Mouse (Mus musculus) stomach, postnatal 0 days (tissue): ENCODE measurements at regions not wholly inside any gene's neighbourhood (a gene's known extent, or its start where the extent isn't known, plus 50 kb on each side); places are given as distances from the start of the nearest gene placed in this dataset.

Source experiments
- ATAC-seq: fragments of 200-750 bp; cut with Nextera tagmentation; 2 replicates; pipeline ENCODE4 v1.8.0; 2017; ENCODE audit not compliant: low FRiP score, low TSS enrichment
- DNase-seq: peaks from one replicate; pipeline ENCODE4 v3.0.0-alpha.2; 2016; ENCODE audit warnings: low spot score
- H3K27ac ChIP-seq: fragments of 300-500 bp; sonication (generic); replicated peaks from 2 replicates; pipeline ENCODE4 v1.5.1; 2014; ENCODE audit warnings: mild to moderate bottlenecking, control low read depth
- H3K27me3 ChIP-seq: fragments of 300-500 bp; sonication (generic); 2 replicates; pipeline ENCODE4 v1.6.1; 2014; ENCODE audit warnings: low read length; ENCODE audit not compliant: control insufficient read depth, insufficient read depth
- H3K36me3 ChIP-seq: fragments of 300-500 bp; sonication (generic); 2 replicates; pipeline ENCODE4 v1.6.1; 2014; ENCODE audit warnings: low read length, mixed read lengths; ENCODE audit not compliant: control insufficient read depth, insufficient read depth
- H3K4me1 ChIP-seq: fragments of 300-500 bp; sonication (generic); replicated peaks from 2 replicates; pipeline ENCODE4 v1.6.1; 2014; ENCODE audit warnings: antibody characterized with exemption; ENCODE audit not compliant: control insufficient read depth, insufficient read depth
- H3K4me2 ChIP-seq: fragments of 300-500 bp; sonication (generic); replicated peaks from 2 replicates; pipeline ENCODE4 v1.6.1; 2014; ENCODE audit warnings: low read depth, mild to moderate bottlenecking, control low read depth, moderate library complexity
- H3K4me3 ChIP-seq: fragments of 300-500 bp; sonication (generic); 2 replicates; pipeline ENCODE4 v1.5.1; 2014; ENCODE audit warnings: low read depth, low read length, control low read depth
- H3K9ac ChIP-seq: fragments of 300-500 bp; sonication (generic); 2 replicates; pipeline ENCODE4 v1.6.1; 2014; ENCODE audit warnings: mild to moderate bottlenecking, low read length, control low read depth, mixed read lengths
- H3K9me3 ChIP-seq: fragments of 300-500 bp; sonication (generic); 2 replicates; pipeline ENCODE4 v1.6.1; 2016; ENCODE audit warnings: low read length; ENCODE audit not compliant: control insufficient read depth
- CTCF ChIP-seq: IDR thresholded peaks from 2 replicates; pipeline ENCODE4 v1.5.1; 2016; ENCODE audit warnings: antibody characterized with exemption, low read depth, mild to moderate bottlenecking, moderate library complexity
- EP300 ChIP-seq: optimal IDR thresholded peaks from 2 replicates; pipeline ENCODE3; 2016; ENCODE audit warnings: antibody characterized with exemption
- WGBS: fragments of 180-500 bp; shearing (Covaris S2); extraction: QIAGEN DNeasy Blood & Tissue Kit; methylation state at CpG from one replicate; pipeline ENCODE4 v1.1.7; 2014; 5-methylcytosine and 5-hydroxymethylcytosine counted together

DNA sequence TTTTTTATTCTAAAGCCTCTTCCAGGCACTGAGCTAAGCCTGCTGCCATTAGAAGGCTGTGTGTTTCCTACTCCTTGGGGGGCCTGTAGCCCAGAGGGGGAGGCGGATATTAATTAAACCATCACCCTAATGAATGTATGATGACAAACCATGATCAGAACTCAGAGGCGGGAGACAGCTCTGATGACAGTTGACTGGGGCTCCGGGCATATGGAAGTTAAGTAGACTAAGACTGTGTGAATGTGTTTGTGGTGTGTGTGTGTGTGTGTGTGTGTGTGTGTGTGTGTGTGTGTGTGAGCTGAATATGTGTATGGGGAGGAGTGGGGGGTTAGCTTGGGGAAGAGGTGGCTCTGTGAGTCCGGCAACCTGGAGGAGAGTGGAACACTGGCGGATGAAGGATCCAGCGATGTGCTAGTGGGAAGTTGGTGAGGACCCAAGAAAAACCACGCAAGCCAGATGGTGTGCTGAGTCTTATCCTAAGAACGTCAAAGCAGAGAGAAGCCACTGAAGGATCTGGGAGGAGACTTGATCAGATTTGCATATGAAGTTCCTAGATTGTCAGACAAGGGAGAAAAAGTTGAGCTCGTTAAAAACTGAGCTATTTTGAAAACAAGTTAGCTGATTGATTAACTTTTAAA, 256.7 kb downstream of the Lmx1a start:
- Histone ChIP-seq H3K36me3 (no peaks in the 10 kb centered on the region), H3K9ac (no peak overlapping the region), H3K9me3 (no peaks in the 10 kb centered on the region), H3K27me3 (no peaks in the 10 kb centered on the region), H3K4me2 (no peak overlapping the region), H3K4me3 (no peak overlapping the region), H3K27ac (no peak overlapping the region), H3K4me1 (no peaks in the 10 kb centered on the region)
- DNase-seq, result no peak
- TF ChIP-seq CTCF (no peak), EP300 (no peak)
- 70% methylated on average over 9 of the region's 9 CpGs for WGBS
- ATAC-seq, result no peak

DNA sequence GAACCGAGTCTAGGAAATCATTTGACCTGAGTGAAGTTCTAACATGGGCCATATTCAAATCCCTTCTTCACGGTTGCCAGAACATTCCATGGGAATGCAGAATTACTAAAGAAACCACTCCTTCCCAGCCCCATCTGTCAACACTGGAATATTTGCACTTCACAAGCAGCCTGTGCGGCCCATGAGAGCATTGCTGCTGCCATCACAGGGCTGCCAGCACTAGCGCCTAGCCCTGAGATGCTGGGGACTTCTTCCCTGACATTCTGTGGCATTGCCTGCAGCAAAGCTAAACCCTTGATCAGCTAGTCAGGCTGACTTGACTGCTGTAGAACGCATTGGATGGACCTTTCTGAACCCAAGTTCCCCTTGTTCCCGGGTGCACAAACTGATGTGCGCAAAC, 258.8 kb downstream of the Lmx1a start:
- TF ChIP-seq EP300, result no peak
- TF ChIP-seq CTCF, result no peak
- H3K27me3 ChIP-seq, result no peaks in the 10 kb centered on the region
- no peak overlapping the region for H3K27ac ChIP-seq
- no peak overlapping the region for H3K4me2 ChIP-seq
- no peak for ATAC-seq
- WGBS, result 37% methylated on average over 7 of the region's 7 CpGs
- no peak for DNase-seq
- H3K4me3 ChIP-seq, result no peak overlapping the region
- no peaks in the 10 kb centered on the region for H3K36me3 ChIP-seq
- H3K9me3 ChIP-seq, result no peaks in the 10 kb centered on the region
- H3K4me1 ChIP-seq, result no peaks in the 10 kb centered on the region
- H3K9ac ChIP-seq, result no peak overlapping the region

DNA sequence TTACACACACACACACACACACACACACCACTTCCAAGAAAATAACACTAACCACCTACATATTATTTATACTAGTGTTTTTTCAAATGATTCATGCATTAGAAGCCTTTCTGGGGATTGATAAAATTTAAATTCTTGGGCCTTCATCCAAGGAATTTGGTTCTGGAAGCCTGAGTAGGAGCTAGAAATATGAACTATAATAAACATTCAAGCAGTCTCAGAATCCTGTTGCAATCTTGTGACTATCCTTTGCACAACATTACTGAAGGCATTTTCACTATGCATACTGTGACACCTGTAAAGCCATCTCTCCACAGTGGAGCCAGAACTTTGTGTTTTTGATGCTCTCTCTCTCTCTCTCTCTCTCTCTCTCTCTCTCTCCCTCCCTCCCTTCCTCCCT, 262.7 kb downstream of the Lmx1a start:
- no peaks in the 10 kb centered on the region for H3K27me3 ChIP-seq
- no peaks in the 10 kb centered on the region for H3K36me3 ChIP-seq
- no peaks in the 10 kb centered on the region for H3K9me3 ChIP-seq
- no peak overlapping the region for H3K9ac ChIP-seq
- H3K27ac ChIP-seq, result no peak overlapping the region
- ATAC-seq (no peak), DNase-seq (no peak)
- no peak overlapping the region for H3K4me3 ChIP-seq
- no peak for TF ChIP-seq CTCF
- TF ChIP-seq EP300, result no peak
- H3K4me1 ChIP-seq, result no peaks in the 10 kb centered on the region
- H3K4me2 ChIP-seq, result no peak overlapping the region

DNA sequence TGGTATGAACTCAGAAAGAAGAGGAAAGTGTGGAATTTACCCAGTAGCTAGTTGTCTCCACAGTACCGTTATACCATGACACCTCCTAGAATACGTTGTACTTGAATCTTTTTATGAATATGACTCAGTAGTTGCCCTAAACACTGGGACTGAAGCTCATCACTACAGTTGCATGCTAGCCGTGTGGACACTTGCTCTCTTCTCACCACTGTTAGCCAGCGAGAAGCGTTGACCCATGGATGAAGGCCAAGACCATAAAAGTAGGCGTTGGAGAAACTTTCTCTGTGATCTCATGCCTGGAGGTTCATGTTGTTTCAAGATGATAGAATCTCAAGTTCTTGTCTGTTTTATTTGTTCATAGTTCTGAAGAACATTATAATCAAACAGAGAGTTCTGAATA, 269.5 kb downstream of the Lmx1a start:
- no peaks in the 10 kb centered on the region for H3K4me1 ChIP-seq
- DNase-seq, result no peak
- 81% methylated on average over 6 of the region's 6 CpGs for WGBS

DNA sequence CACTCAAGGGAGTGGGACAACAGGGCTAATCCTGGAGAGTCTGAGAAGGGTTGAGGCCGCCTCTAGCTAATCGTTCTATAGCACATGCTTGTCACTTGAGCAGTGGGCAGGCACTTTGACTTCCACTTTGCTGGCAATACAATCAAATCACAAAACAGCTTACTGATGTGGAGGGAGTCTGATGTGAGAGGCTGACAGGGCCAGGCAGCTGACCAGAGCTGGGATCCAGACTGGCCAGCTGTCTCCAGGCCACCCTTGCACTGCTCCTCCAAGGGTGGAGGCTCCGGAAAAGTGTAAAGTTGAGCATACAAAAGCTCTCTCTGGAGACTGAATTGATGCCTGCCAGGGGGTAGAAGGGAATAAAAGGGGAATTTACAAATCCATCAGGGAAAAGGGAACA, 280.5 kb downstream of the Lmx1a start:
- no peak overlapping the region for H3K27ac ChIP-seq
- no peaks in the 10 kb centered on the region for H3K27me3 ChIP-seq
- no peaks in the 10 kb centered on the region for H3K36me3 ChIP-seq
- ATAC-seq (no peak), DNase-seq (no peak)
- H3K9ac ChIP-seq, result no peak overlapping the region
- no peak for TF ChIP-seq CTCF
- TF ChIP-seq EP300, result no peak
- no peaks in the 10 kb centered on the region for H3K9me3 ChIP-seq
- H3K4me2 ChIP-seq, result no peak overlapping the region
- WGBS, result 67% methylated on average over 3 of the region's 3 CpGs
- H3K4me3 ChIP-seq, result no peak overlapping the region
- no peaks in the 10 kb centered on the region for H3K4me1 ChIP-seq

More for the DNA sequence above, 269.5 kb downstream of the Lmx1a start:
- no peak for ATAC-seq
- Histone ChIP-seq H3K27ac (no peak overlapping the region), H3K9ac (no peak overlapping the region), H3K4me3 (no peak overlapping the region), H3K9me3 (no peaks in the 10 kb centered on the region), H3K36me3 (no peaks in the 10 kb centered on the region), H3K4me2 (no peak overlapping the region), H3K27me3 (no peaks in the 10 kb centered on the region)
- TF ChIP-seq CTCF, result no peak

DNA sequence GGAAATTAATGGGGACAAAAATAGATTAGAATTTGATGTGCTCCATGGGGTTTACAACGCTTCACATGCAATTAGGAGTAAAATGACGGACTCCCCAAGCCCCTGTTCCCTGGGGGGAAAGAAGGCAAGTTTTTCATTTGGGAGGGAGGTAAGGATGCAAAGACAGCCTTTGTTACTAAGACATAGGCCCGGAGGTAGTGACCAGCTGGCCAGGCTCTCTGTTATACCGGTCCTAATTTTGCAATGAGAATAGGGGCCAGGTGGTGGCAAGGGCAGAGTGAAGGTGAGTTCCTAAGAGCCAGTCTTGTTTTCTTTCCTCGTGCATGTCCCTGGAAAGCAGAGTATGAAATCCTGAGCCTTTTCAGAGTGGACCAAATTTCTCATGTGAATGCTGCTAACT, 280.9 kb downstream of the Lmx1a start:
- Histone ChIP-seq H3K27me3 (no peaks in the 10 kb centered on the region), H3K4me1 (no peaks in the 10 kb centered on the region), H3K4me2 (no peak overlapping the region), H3K4me3 (no peak overlapping the region), H3K27ac (no peak overlapping the region), H3K36me3 (no peaks in the 10 kb centered on the region), H3K9ac (no peak overlapping the region), H3K9me3 (no peaks in the 10 kb centered on the region)
- ATAC-seq, result no peak
- WGBS, result 70% methylated on average over 5 of the region's 5 CpGs
- DNase-seq, result no peak
- TF ChIP-seq EP300 (no peak), CTCF (no peak)
